Mouse (Mus musculus) spleen, adult 2 months (tissue): ENCODE data around the gene Tstd3.
A peak's percentile ranks its signal among the peaks of the same experiment; 100 is the strongest.

Source experiments
- CTCF ChIP-seq: fragments of 200-500 bp; IDR thresholded peaks from 2 replicates; pipeline ENCODE4 v1.5.1; 2011; ENCODE audit warnings: mild to moderate bottlenecking, inconsistent platforms; ENCODE audit not compliant: insufficient read depth, insufficient read length, insufficient replicate concordance; ENCODE audit errors: extremely low read depth
- POLR2A ChIP-seq: fragments of 200-500 bp; IDR thresholded peaks from 2 replicates; pipeline ENCODE4 v1.6.1; 2011; ENCODE audit warnings: low read depth, low read length, inconsistent platforms

- TF ChIP-seq POLR2A (no peak), CTCF (peak; percentile 12; the same call in 1 of the 2 replicates)
These were observed 39.9 kb downstream of the Tstd3 start for GRCm38 (mm10) chr4:21726912-21727614.
